Mouse (Mus musculus): ENCODE results near the gene Ocln. TPM values are rescaled to one million over a fixed set of nuclear protein-coding genes. Genes with fewer than 3 reads are reported as not detected.

Gene Ocln
- polyA plus RNA-seq, 1 experiment from 2014 or later: 14.6 TPM

- Histone ChIP-seq H3K36me3 (replicated peaks; ENCODE audit: insufficient read depth, low read length) (no peaks in the 10 kb centered on the region), H3K27ac (ENCODE audit: low read depth) (peak overlapping the region; percentile 90), H3K4me2 (ENCODE audit: low read depth, low read length) (peak overlapping the region; percentile 77), H3K9me3 (ENCODE audit: low read length) (no peaks in the 10 kb centered on the region), H3K4me1 (ENCODE audit: insufficient read depth) (no peaks in the 10 kb centered on the region), H3K27me3 (ENCODE audit: insufficient read depth, low read length) (peaks cover 24% of the 10 kb centered on the region), H3K4me3 (ENCODE audit: low read depth, low read length) (peak overlapping the region; percentile 67), H3K9ac (replicated peaks) (peak overlapping the region; percentile 77)
- no peak for TF ChIP-seq CTCF (IDR thresholded peaks at IDR 0.05; ENCODE audit: low read depth)
- TF ChIP-seq EP300 (IDR thresholded peaks at IDR 0.05; ENCODE audit: low read depth): no peak
- ATAC-seq (peak; percentile 16), DNase-seq (peak; percentile 47)
- under 1% methylated on average over 41 of the region's 41 CpGs for WGBS (ENCODE audit: insufficient replicate concordance)
These were observed 1.0 kb downstream of the Ocln start for GRCm38 (mm10) chr13:100551371-100552008.

- WGBS (ENCODE audit: insufficient replicate concordance): 77% methylated on average over 5 of the region's 5 CpGs
- H3K4me1 ChIP-seq (ENCODE audit: insufficient read depth): peaks cover 8% of the 10 kb centered on the region; the same call in 1 of the 2 replicates
- H3K4me2 ChIP-seq (ENCODE audit: low read depth, low read length): no peak overlapping the region
- H3K36me3 ChIP-seq (replicated peaks; ENCODE audit: insufficient read depth, low read length): no peaks in the 10 kb centered on the region
- DNase-seq (no peak), ATAC-seq (no peak)
- H3K9me3 ChIP-seq (ENCODE audit: low read length): no peaks in the 10 kb centered on the region
- H3K27me3 ChIP-seq (ENCODE audit: insufficient read depth, low read length): peaks cover 14% of the 10 kb centered on the region
- no peak overlapping the region for H3K9ac ChIP-seq (replicated peaks)
- no peak overlapping the region for H3K27ac ChIP-seq (ENCODE audit: low read depth)
- TF ChIP-seq CTCF (IDR thresholded peaks at IDR 0.05; ENCODE audit: low read depth) (no peak), EP300 (IDR thresholded peaks at IDR 0.05; ENCODE audit: low read depth) (no peak)
- no peak overlapping the region for H3K4me3 ChIP-seq (ENCODE audit: low read depth, low read length)
These were observed 5.2 kb downstream of the Ocln start for GRCm38 (mm10) chr13:100547269-100547668.

GRCm38 (mm10) chr13:100545510-100545909 is 7.0 kb downstream of the Ocln start:
- DNase-seq: no peak
- H3K9ac ChIP-seq (replicated peaks): no peak overlapping the region
- TF ChIP-seq EP300 (IDR thresholded peaks at IDR 0.05; ENCODE audit: low read depth): no peak
- no peak for TF ChIP-seq CTCF (IDR thresholded peaks at IDR 0.05; ENCODE audit: low read depth)
- H3K4me3 ChIP-seq (ENCODE audit: low read depth, low read length): no peak overlapping the region
- H3K4me1 ChIP-seq (ENCODE audit: insufficient read depth): peaks cover 9% of the 10 kb centered on the region; the same call in 1 of the 2 replicates
- H3K36me3 ChIP-seq (replicated peaks; ENCODE audit: insufficient read depth, low read length): no peaks in the 10 kb centered on the region
- H3K4me2 ChIP-seq (ENCODE audit: low read depth, low read length): no peak overlapping the region
- no peaks in the 10 kb centered on the region for H3K9me3 ChIP-seq (ENCODE audit: low read length)
- no peak overlapping the region for H3K27ac ChIP-seq (ENCODE audit: low read depth)
- WGBS (ENCODE audit: insufficient replicate concordance): 56% methylated on average over 3 of the region's 3 CpGs
- peaks cover 2% of the 10 kb centered on the region; the same call in 1 of the 2 replicates for H3K27me3 ChIP-seq (ENCODE audit: insufficient read depth, low read length)
- no peak for ATAC-seq

- no peaks in the 10 kb centered on the region for H3K27me3 ChIP-seq (ENCODE audit: insufficient read depth, low read length)
- WGBS (ENCODE audit: insufficient replicate concordance): 40% methylated on average over 4 of the region's 4 CpGs
- H3K36me3 ChIP-seq (replicated peaks; ENCODE audit: insufficient read depth, low read length): peaks cover 4% of the 10 kb centered on the region; the same call in 1 of the 2 replicates
- peaks cover 9% of the 10 kb centered on the region; the same call in 1 of the 2 replicates for H3K4me1 ChIP-seq (ENCODE audit: insufficient read depth)
- H3K27ac ChIP-seq (ENCODE audit: low read depth): peak overlapping the region; percentile 94
- no peak for TF ChIP-seq CTCF (IDR thresholded peaks at IDR 0.05; ENCODE audit: low read depth)
- TF ChIP-seq EP300 (IDR thresholded peaks at IDR 0.05; ENCODE audit: low read depth): peak; percentile 70
- peak; percentile 95 for ATAC-seq
- no peaks in the 10 kb centered on the region for H3K9me3 ChIP-seq (ENCODE audit: low read length)
- no peak overlapping the region for H3K4me3 ChIP-seq (ENCODE audit: low read depth, low read length)
- H3K4me2 ChIP-seq (ENCODE audit: low read depth, low read length): no peak overlapping the region
- DNase-seq: no peak
- no peak overlapping the region for H3K9ac ChIP-seq (replicated peaks)
These were observed 8.3 kb downstream of the Ocln start for GRCm38 (mm10) chr13:100544220-100544662.

GRCm38 (mm10) chr13:100543011-100543767 is 9.3 kb downstream of the Ocln start:
- Histone ChIP-seq H3K4me2 (ENCODE audit: low read depth, low read length) (peak overlapping the region; percentile 50), H3K27ac (ENCODE audit: low read depth) (peak overlapping the region; percentile 94), H3K36me3 (replicated peaks; ENCODE audit: insufficient read depth, low read length) (peaks cover 4% of the 10 kb centered on the region; the same call in 1 of the 2 replicates), H3K27me3 (ENCODE audit: insufficient read depth, low read length) (no peaks in the 10 kb centered on the region), H3K4me1 (ENCODE audit: insufficient read depth) (peaks cover 9% of the 10 kb centered on the region; the same call in 1 of the 2 replicates), H3K4me3 (ENCODE audit: low read depth, low read length) (no peak overlapping the region), H3K9me3 (ENCODE audit: low read length) (no peaks in the 10 kb centered on the region), H3K9ac (replicated peaks) (peak overlapping the region; percentile 45; the same call in 1 of the 2 replicates)
- ATAC-seq: peak; percentile 43
- 51% methylated on average over 10 of the region's 10 CpGs for WGBS (ENCODE audit: insufficient replicate concordance)
- no peak for DNase-seq
- TF ChIP-seq CTCF (IDR thresholded peaks at IDR 0.05; ENCODE audit: low read depth) (no peak), EP300 (IDR thresholded peaks at IDR 0.05; ENCODE audit: low read depth) (no peak)

- Histone ChIP-seq H3K27ac (ENCODE audit: low read depth) (no peak overlapping the region), H3K36me3 (replicated peaks; ENCODE audit: insufficient read depth, low read length) (peaks cover 4% of the 10 kb centered on the region; the same call in 1 of the 2 replicates), H3K4me3 (ENCODE audit: low read depth, low read length) (no peak overlapping the region), H3K4me1 (ENCODE audit: insufficient read depth) (0 out of 2 replicates have a peak, but pooled peaks cover 2% of the 10 kb centered on the region), H3K9ac (replicated peaks) (no peak overlapping the region), H3K27me3 (ENCODE audit: insufficient read depth, low read length) (no peaks in the 10 kb centered on the region), H3K9me3 (ENCODE audit: low read length) (no peaks in the 10 kb centered on the region), H3K4me2 (ENCODE audit: low read depth, low read length) (no peak overlapping the region)
- DNase-seq: no peak
- WGBS (ENCODE audit: insufficient replicate concordance): 75% methylated on average over 3 of the region's 3 CpGs
- TF ChIP-seq EP300 (IDR thresholded peaks at IDR 0.05; ENCODE audit: low read depth) (no peak), CTCF (IDR thresholded peaks at IDR 0.05; ENCODE audit: low read depth) (no peak)
- no peak for ATAC-seq
These were observed 16.4 kb downstream of the Ocln start for GRCm38 (mm10) chr13:100536149-100536548.

Measured in liver, postnatal 0 days (tissue).